Mouse (Mus musculus) urinary bladder, postnatal 36 days (tissue): Measurements from ENCODE around the gene Krt7.

Experiments used
- DNase-seq, 2 experiments: peaks; one replicate each; pipeline ENCODE4 v3.0.0; 2022; ENCODE audit warnings: low spot score in 2 of 2, mixed read lengths in 1 of 2

The Krt7 gene

GRCm38 (mm10) chr15:101376776-101377061 lies 34.1 kb upstream of the Krt7 start:
- DNase-seq = no peak

- DNase-seq = no peak
These were observed 32.2 kb upstream of the Krt7 start for GRCm38 (mm10) chr15:101378646-101379045.

- no peak for DNase-seq
These were observed 29.1 kb upstream of the Krt7 start for GRCm38 (mm10) chr15:101381758-101382157.

GRCm38 (mm10) chr15:101382811-101383210 lies 28.0 kb upstream of the Krt7 start:
- no peak for DNase-seq

- no peak for DNase-seq
These were observed 26.2 kb upstream of the Krt7 start for GRCm38 (mm10) chr15:101384610-101385009.

GRCm38 (mm10) chr15:101385064-101385463 lies 25.8 kb upstream of the Krt7 start:
- no peak for DNase-seq

- peak in 1 of 2 experiments; percentile 62 for DNase-seq
These were observed 23.7 kb upstream of the Krt7 start for GRCm38 (mm10) chr15:101387176-101387575.

- DNase-seq = peak; percentile 58 to 72
These were observed 22.8 kb upstream of the Krt7 start for GRCm38 (mm10) chr15:101388034-101388541.

- DNase-seq = peak; percentile 64 to 70
These were observed 20.6 kb upstream of the Krt7 start for GRCm38 (mm10) chr15:101390203-101390602.

- no peak for DNase-seq
These were observed 18.6 kb upstream of the Krt7 start for GRCm38 (mm10) chr15:101392251-101392650.

- no peak for DNase-seq
These were observed 15.9 kb upstream of the Krt7 start for GRCm38 (mm10) chr15:101394908-101395307.

GRCm38 (mm10) chr15:101396466-101396865 lies 14.4 kb upstream of the Krt7 start:
- no peak for DNase-seq

GRCm38 (mm10) chr15:101396921-101397320 lies 13.9 kb upstream of the Krt7 start:
- no peak for DNase-seq

GRCm38 (mm10) chr15:101397683-101398082 lies 13.2 kb upstream of the Krt7 start:
- DNase-seq = no peak

GRCm38 (mm10) chr15:101398269-101398668 lies 12.6 kb upstream of the Krt7 start:
- no peak for DNase-seq

- peak; percentile 79 to 85 for DNase-seq
These were observed 1.3 kb downstream of the Krt7 start for GRCm38 (mm10) chr15:101412188-101412587.

- DNase-seq = no peak
These were observed 3.2 kb downstream of the Krt7 start for GRCm38 (mm10) chr15:101413916-101414635.

GRCm38 (mm10) chr15:101414807-101415565 lies 4.1 kb downstream of the Krt7 start:
- DNase-seq = no peak

GRCm38 (mm10) chr15:101418950-101419349 lies 8.1 kb downstream of the Krt7 start:
- no peak for DNase-seq

GRCm38 (mm10) chr15:101420903-101421302 lies 10.1 kb downstream of the Krt7 start:
- DNase-seq = no peak

- DNase-seq = no peak
These were observed 14.1 kb downstream of the Krt7 start for GRCm38 (mm10) chr15:101424914-101425313.

GRCm38 (mm10) chr15:101436611-101437010 lies 25.8 kb downstream of the Krt7 start:
- DNase-seq = no peak

- no peak for DNase-seq
These were observed 27.7 kb downstream of the Krt7 start, which contains the start of gene Krt87 for GRCm38 (mm10) chr15:101438555-101438954. Gene Krt87, minus strand, starts transcription at chr15:101438804.
